Mouse (Mus musculus) kidney, adult 2 months (tissue): ENCODE measurements around the gene Vav3.

Experiments used
- CTCF ChIP-seq: fragments of 200-500 bp; conservative IDR thresholded peaks from 2 replicates; pipeline ENCODE4 v1.5.1; 2011; ENCODE audit warnings: low read depth, mild to moderate bottlenecking, control low read depth, low read length, moderate library complexity, mixed read lengths; ENCODE audit not compliant: insufficient read depth, insufficient read length
- POLR2A ChIP-seq: fragments of 200-500 bp; IDR thresholded peaks from one replicate; pipeline ENCODE4 v1.6.1; 2011; ENCODE audit warnings: low read depth, low read length, control low read depth

DNA sequence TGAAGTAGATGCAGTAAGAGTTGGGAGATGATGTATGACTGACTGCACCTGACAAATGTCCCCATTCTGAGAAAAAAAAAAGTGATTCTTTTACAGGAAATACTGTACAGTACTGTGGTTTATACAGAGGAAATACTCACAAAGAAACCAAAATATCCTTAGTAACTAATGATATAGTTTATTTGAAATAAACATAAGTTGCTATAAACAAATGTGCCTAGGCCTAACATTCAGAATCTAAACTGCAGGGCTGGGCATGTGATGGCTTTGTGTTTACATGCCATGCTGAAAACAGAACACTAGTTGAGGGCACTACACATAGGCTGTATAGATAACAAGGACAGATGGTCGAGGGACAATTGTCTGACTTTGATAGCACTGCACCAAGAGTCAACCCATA lies 114.2 kb downstream of the Vav3 start:
- no peak for TF ChIP-seq CTCF
- TF ChIP-seq POLR2A: no peak
